Mouse (Mus musculus) brain, embryonic 14.5 days (tissue): Measurements from ENCODE around the gene Acot5. TPM values are rescaled to one million over a fixed set of nuclear protein-coding genes. Genes with fewer than 3 reads are reported as not detected.

Experiments
- DNase-seq: peaks from one replicate; pipeline ENCODE4 v3.0.0-alpha.2; 2011; ENCODE audit warnings: low read depth
- CTCF ChIP-seq: fragments of 200-500 bp; IDR thresholded peaks from 2 replicates; pipeline ENCODE4 v1.5.1; 2012; ENCODE audit warnings: inconsistent platforms, mild to moderate bottlenecking, moderate library complexity, borderline replicate concordance; ENCODE audit not compliant: insufficient read depth, insufficient read length; ENCODE audit errors: extremely low read depth
- POLR2A ChIP-seq: fragments of 200-500 bp; IDR thresholded peaks from 2 replicates; pipeline ENCODE4 v1.6.1; 2012; ENCODE audit warnings: mild to moderate bottlenecking, inconsistent platforms, borderline replicate concordance; ENCODE audit not compliant: poor library complexity, insufficient read depth, insufficient read length, severe bottlenecking; ENCODE audit errors: extremely low read depth
- polyA plus RNA-seq: library from polyadenylated mRNA; depleted of rRNA; stranded (reverse); fragments of >200 nt; gene quantifications from 2 replicates; pipeline ENCODE4 v1.2.3, GENCODE M21; 2012; rRNA removed

The Acot5 gene
- polyA plus RNA-seq, 1 experiment, result 0.07 TPM

- DNase-seq, result no peak
- TF ChIP-seq CTCF (no peak), POLR2A (no peak)
Measured at GRCm38 (mm10) chr12:84107692-84108091, 38.6 kb downstream of the Acot5 start.

DNA sequence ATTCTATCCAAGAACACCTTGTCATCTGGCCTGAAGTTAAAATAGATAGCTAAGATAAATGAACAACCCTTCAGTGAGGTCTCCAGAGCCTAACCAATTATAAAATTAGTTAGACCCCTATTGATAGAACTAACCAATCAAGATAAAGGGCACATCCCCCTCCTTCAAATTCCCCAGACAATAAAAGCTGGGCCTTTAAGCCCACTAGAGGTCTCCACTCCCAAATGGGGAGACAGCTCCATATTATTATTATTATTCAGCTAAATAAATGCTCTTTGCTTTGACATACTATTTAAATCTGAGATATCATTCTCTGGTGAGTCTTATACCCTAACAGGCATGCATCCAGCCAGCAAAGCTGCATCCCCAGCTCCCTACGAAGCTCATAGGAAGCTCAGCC lies 40.8 kb downstream of the Acot5 start:
- no peak for DNase-seq
- no peak for TF ChIP-seq POLR2A
- TF ChIP-seq CTCF, result no peak

DNA sequence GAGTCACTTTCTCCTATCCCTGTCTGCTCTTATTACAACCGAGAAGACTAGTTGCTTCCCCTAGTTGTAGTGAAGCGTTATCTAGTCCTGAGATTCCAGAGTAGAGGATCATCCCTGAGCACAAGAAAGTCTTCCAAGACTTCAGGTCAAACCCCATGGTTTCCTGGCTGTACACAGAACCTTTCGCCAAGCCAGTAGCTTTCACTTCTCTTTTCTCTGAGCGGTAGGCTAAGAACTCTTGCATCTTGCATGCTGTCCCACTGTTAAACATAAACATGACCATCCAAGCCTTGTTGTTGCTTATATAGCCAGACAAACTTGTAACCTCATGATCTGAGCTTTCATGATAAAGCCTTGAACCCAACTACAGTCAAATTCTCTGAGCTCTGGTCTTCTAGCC lies 41.7 kb downstream of the Acot5 start:
- no peak for DNase-seq
- TF ChIP-seq POLR2A, result no peak
- TF ChIP-seq CTCF, result no peak

DNA sequence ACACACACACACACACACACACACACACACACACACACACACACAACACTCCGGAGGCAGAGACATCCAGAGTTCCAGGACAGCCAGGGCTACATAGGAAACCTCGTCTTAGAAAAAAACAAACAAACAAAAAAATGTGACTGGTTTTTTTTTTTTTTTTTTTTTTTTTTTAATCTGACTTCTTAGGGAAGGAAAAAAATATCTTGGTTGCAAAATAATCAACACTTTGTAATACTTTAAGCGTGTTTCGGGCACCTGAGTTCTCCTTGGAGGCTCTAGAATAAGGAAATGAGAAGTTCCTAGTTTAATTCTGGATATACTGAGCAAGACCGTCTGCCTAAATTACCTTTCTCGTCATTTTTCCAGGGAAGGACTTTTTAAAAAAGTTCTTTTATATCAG lies 44.6 kb downstream of the Acot5 start:
- DNase-seq, result no peak
- no peak for TF ChIP-seq CTCF
- TF ChIP-seq POLR2A, result no peak

- peak; percentile 97 for DNase-seq
- TF ChIP-seq CTCF (no peak), POLR2A (0 out of 2 replicates have a peak, but pooled peaks have one; percentile 10)
Measured at GRCm38 (mm10) chr12:84114153-84114994, 45.2 kb downstream of the Acot5 start, which contains the start of gene Dnal1. Gene Dnal1, plus strand, starts transcription at chr12:84114366.

DNA sequence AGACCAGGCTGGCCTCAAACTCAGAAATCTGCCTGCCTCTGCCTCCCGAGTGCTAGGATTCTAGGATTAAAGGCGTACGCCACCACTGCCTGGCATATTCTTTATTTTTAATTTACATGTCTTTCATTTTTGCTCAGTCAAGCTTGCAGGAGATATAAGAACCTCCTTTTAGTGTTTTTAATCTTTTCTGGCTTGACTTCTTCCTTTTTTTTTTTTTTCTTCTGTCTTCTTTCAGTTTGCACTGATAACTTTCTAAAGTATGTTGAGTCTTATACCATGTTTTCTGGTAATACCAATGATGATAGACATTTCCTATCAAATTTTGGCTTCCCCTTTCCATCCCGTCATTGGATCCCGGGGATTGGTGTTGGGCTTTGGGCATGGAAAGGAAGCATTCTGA lies 50.5 kb downstream of the Acot5 start:
- TF ChIP-seq POLR2A (no peak), CTCF (no peak)
- no peak for DNase-seq

Other genes with a start within 250 kb of the Acot5 start
- 36.7 and 44.7 TPM in 2 replicates for gene Numb, start 147.4 kb upstream of the Acot5 start, polyA plus RNA-seq
- 16.4 and 19.2 TPM in 2 replicates for gene Riox1, start 118.7 kb upstream of the Acot5 start, polyA plus RNA-seq
- not detected in 2 replicates for gene Heatr4, start 84.5 kb upstream of the Acot5 start, polyA plus RNA-seq
- 3.1 and 4.5 TPM in 2 replicates for gene Acot2, start 81.5 kb upstream of the Acot5 start, polyA plus RNA-seq
- 45.3 and 47.0 TPM in 2 replicates for gene Acot1, start 59.8 kb upstream of the Acot5 start, polyA plus RNA-seq
- 0.21 and 0.45 TPM in 2 replicates for gene Acot4, start 30.9 kb upstream of the Acot5 start, polyA plus RNA-seq
- gene Gm49366, start 30.4 kb upstream of the Acot5 start, polyA plus RNA-seq, result 0.49 TPM in 1 of 2 replicates, not detected in the other
- 0.21 and 0.36 TPM in 2 replicates for gene Acot3, start 17.2 kb upstream of the Acot5 start, polyA plus RNA-seq
- 2.8 and 3.0 TPM in 2 replicates for gene Acot6, start 31.3 kb downstream of the Acot5 start, polyA plus RNA-seq
- gene Dnal1, start 45.0 kb downstream of the Acot5 start, polyA plus RNA-seq, result 15.6 and 20.2 TPM in 2 replicates
- gene Pnma1, start 79.2 kb downstream of the Acot5 start, polyA plus RNA-seq, result 3.2 TPM in 2 replicates
- gene Elmsan1, start 149.6 kb downstream of the Acot5 start, polyA plus RNA-seq, result 6.8 and 7.9 TPM in 2 replicates
- 7.2 and 10.3 TPM in 2 replicates for gene Ptgr2, start 215.9 kb downstream of the Acot5 start, polyA plus RNA-seq
- gene Zfp410, start 247.5 kb downstream of the Acot5 start, polyA plus RNA-seq, result 59.5 and 72.4 TPM in 2 replicates